Mouse (Mus musculus) hindbrain, embryonic 15.5 days (tissue): ENCODE results near the gene Ica1. TPM values are rescaled to one million over a fixed set of nuclear protein-coding genes. Genes with fewer than 3 reads are reported as not detected.

ENCODE experiments used
- ATAC-seq: fragments of 200-750 bp; cut with Nextera tagmentation; 2 replicates; pipeline ENCODE4 v1.8.0; 2017; ENCODE audit warnings: low read depth, moderate number of reproducible peaks, moderate TSS enrichment; ENCODE audit not compliant: low FRiP score
- H3K27ac ChIP-seq: fragments of 300-500 bp; sonication (generic); replicated peaks from 2 replicates; pipeline ENCODE4 v1.5.1; 2015; ENCODE audit warnings: mild to moderate bottlenecking, inconsistent platforms
- H3K27me3 ChIP-seq: fragments of 300-500 bp; sonication (generic); 2 replicates; pipeline ENCODE4 v1.6.1; 2015; ENCODE audit warnings: control low read depth, inconsistent platforms
- H3K36me3 ChIP-seq: fragments of 300-500 bp; sonication (generic); 2 replicates; pipeline ENCODE4 v1.6.1; 2015; ENCODE audit warnings: control low read depth, inconsistent platforms
- H3K4me1 ChIP-seq: fragments of 300-500 bp; sonication (generic); replicated peaks from 2 replicates; pipeline ENCODE4 v1.6.1; 2015; ENCODE audit warnings: control low read depth, inconsistent platforms
- H3K4me2 ChIP-seq: fragments of 300-500 bp; sonication (generic); 2 replicates; pipeline ENCODE4 v1.6.1; 2015; ENCODE audit warnings: moderate library complexity, mild to moderate bottlenecking, inconsistent platforms
- H3K4me3 ChIP-seq: fragments of 300-500 bp; sonication (generic); 2 replicates; pipeline ENCODE4 v1.5.1; 2015; ENCODE audit warnings: mild to moderate bottlenecking, inconsistent platforms
- H3K9ac ChIP-seq: fragments of 300-500 bp; sonication (generic); 2 replicates; pipeline ENCODE4 v1.6.1; 2015; ENCODE audit warnings: inconsistent platforms
- H3K9me3 ChIP-seq: fragments of 300-500 bp; sonication (generic); 2 replicates; pipeline ENCODE4 v1.6.1; 2016; ENCODE audit warnings: control low read depth, inconsistent platforms
- WGBS: fragments of 180-500 bp; shearing (Covaris S2); methylation state at CpG from one replicate; pipeline ENCODE4 v1.1.7; 2015; 5-methylcytosine and 5-hydroxymethylcytosine counted together
- polyA plus RNA-seq: library from polyadenylated mRNA; unstranded; fragments of >200 nt; fragmentation: Nextera tagmentation; extraction: Ambion mirVana; gene quantifications from 2 replicates; pipeline ENCODE4 v1.2.1, GENCODE M21; 2015

The Ica1 gene
- polyA plus RNA-seq, 1 experiment from 2014 or later = 71.3 TPM

- no peak for ATAC-seq
- 78% methylated on average over 5 of the region's 5 CpGs for WGBS
- no peak overlapping the region for H3K9ac ChIP-seq
- H3K9me3 ChIP-seq = no peaks in the 10 kb centered on the region
- no peak overlapping the region for H3K27ac ChIP-seq
- H3K4me2 ChIP-seq = no peak overlapping the region
- no peaks in the 10 kb centered on the region for H3K4me1 ChIP-seq
- peaks cover 12% of the 10 kb centered on the region for H3K36me3 ChIP-seq
- no peaks in the 10 kb centered on the region for H3K27me3 ChIP-seq
- no peak overlapping the region for H3K4me3 ChIP-seq
Observed at GRCm38 (mm10) chr6:8631986-8632632, 146.2 kb downstream of the Ica1 start.

DNA sequence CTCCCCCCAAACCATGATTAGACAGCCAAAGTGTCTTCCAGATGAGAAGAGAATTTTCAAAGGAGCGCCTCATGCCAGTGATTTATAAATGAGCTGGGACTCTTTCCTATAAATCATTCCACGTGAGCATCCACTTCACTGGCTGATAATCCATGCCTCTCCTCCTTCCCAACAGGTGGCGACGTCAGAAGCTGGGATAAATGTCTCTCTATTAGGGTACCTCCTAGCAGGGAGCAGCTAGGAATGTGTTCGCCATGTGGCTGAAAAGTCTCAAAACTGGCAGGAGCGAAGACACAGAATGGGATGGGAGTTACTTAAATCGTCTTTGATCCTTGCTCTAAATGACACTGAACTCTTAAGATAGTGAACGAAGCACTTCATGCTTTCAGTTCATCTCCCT lies 146.9 kb downstream of the Ica1 start:
- Histone ChIP-seq H3K9me3 (no peaks in the 10 kb centered on the region), H3K4me2 (no peak overlapping the region), H3K4me1 (no peaks in the 10 kb centered on the region), H3K4me3 (no peak overlapping the region), H3K9ac (no peak overlapping the region), H3K36me3 (peaks cover 5% of the 10 kb centered on the region; the same call in 1 of the 2 replicates), H3K27me3 (no peaks in the 10 kb centered on the region), H3K27ac (no peak overlapping the region)
- WGBS = 84% methylated on average over 8 of the region's 8 CpGs
- ATAC-seq = no peak

GRCm38 (mm10) chr6:8630531-8630930 lies 147.8 kb downstream of the Ica1 start:
- Histone ChIP-seq H3K27ac (no peak overlapping the region), H3K9me3 (no peaks in the 10 kb centered on the region), H3K4me1 (no peaks in the 10 kb centered on the region), H3K4me2 (no peak overlapping the region), H3K4me3 (no peak overlapping the region), H3K9ac (no peak overlapping the region), H3K27me3 (no peaks in the 10 kb centered on the region), H3K36me3 (0 out of 2 replicates have a peak, but pooled peaks cover 3% of the 10 kb centered on the region)
- WGBS = 91% methylated on average over 7 of the region's 7 CpGs
- ATAC-seq = no peak

DNA sequence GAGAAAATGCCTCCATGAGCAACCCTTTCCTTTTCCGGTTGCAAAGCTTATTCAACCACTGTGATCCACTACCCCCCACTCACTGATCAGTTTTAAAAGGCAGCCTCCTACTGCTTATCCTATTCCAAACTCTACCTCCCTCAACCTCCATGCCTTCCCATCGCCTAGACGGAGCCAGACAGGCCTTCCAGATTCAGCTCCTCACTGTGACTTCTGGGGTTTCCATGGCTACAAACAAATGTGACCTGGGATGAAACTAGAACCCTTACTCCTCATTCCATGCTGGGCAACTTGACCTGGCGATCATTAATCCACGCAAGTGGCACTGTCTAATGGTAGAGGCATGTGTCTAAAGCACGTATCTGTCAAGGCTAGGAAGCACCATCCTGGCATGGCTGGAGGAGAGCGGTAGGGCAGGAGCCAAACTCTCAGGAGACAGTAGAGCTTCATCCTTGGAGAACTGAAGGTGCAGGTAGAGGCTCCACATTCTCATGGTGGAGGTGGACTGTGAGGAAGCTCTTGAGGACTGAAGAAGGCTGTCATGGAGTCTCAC lies 149.5 kb downstream of the Ica1 start:
- Histone ChIP-seq H3K9ac (no peak overlapping the region), H3K36me3 (0 out of 2 replicates have a peak, but pooled peaks cover 3% of the 10 kb centered on the region), H3K9me3 (no peaks in the 10 kb centered on the region), H3K4me3 (no peak overlapping the region), H3K4me1 (no peaks in the 10 kb centered on the region), H3K4me2 (no peak overlapping the region), H3K27me3 (no peaks in the 10 kb centered on the region), H3K27ac (no peak overlapping the region)
- ATAC-seq = no peak
- 81% methylated on average over 7 of the region's 7 CpGs for WGBS

DNA sequence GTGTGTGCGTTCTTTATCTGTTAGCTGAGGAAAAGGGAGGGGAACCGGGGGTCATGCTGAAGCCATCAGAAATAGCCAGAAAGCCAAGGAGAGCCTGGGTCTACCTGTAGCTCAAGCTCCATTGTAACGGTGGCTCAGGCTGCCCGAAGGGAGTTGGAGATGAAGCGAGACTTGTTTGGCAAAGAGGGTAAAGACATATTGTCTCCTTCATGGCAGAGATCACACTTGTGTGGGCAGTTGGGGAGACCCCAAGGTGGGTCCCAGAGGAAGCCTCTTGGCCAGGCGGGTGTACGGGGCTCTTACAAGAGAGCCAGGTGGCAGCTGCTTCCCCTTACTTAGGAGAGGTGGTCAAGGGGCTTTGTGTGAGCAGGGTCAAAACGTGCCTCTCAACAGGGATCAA lies 150.1 kb downstream of the Ica1 start:
- no peak overlapping the region for H3K4me2 ChIP-seq
- H3K9me3 ChIP-seq = no peaks in the 10 kb centered on the region
- H3K4me3 ChIP-seq = no peak overlapping the region
- 0 out of 2 replicates have a peak, but pooled peaks cover 3% of the 10 kb centered on the region for H3K36me3 ChIP-seq
- 92% methylated on average over 8 of the region's 8 CpGs for WGBS
- ATAC-seq = no peak
- no peaks in the 10 kb centered on the region for H3K27me3 ChIP-seq
- no peak overlapping the region for H3K9ac ChIP-seq
- H3K27ac ChIP-seq = no peak overlapping the region
- no peaks in the 10 kb centered on the region for H3K4me1 ChIP-seq

DNA sequence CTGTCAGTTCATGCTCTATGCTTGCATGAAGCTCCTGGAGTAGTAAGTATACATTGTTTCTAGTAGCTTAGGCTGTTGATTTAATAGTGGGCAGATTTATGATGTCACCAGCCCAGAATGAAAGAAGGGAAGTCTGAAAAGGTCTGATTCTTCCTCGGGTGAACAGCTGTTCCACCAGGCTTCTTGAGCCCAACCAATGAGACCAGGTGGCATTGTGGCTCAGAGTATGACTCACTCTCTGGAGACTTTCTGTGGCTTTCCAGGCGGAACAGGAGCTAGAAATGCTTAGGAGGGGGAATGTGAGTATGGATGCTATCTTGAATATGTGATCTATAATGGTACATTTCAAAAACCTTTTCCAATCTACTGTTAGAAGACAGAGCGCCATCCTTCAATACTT lies 155.2 kb downstream of the Ica1 start:
- H3K27me3 ChIP-seq = no peaks in the 10 kb centered on the region
- H3K4me1 ChIP-seq = no peaks in the 10 kb centered on the region
- WGBS = 83% methylated on average over 3 of the region's 3 CpGs
- H3K27ac ChIP-seq = no peak overlapping the region
- H3K9me3 ChIP-seq = no peaks in the 10 kb centered on the region
- no peak for ATAC-seq
- H3K4me2 ChIP-seq = no peak overlapping the region
- no peak overlapping the region for H3K4me3 ChIP-seq
- no peak overlapping the region for H3K9ac ChIP-seq
- no peaks in the 10 kb centered on the region for H3K36me3 ChIP-seq

DNA sequence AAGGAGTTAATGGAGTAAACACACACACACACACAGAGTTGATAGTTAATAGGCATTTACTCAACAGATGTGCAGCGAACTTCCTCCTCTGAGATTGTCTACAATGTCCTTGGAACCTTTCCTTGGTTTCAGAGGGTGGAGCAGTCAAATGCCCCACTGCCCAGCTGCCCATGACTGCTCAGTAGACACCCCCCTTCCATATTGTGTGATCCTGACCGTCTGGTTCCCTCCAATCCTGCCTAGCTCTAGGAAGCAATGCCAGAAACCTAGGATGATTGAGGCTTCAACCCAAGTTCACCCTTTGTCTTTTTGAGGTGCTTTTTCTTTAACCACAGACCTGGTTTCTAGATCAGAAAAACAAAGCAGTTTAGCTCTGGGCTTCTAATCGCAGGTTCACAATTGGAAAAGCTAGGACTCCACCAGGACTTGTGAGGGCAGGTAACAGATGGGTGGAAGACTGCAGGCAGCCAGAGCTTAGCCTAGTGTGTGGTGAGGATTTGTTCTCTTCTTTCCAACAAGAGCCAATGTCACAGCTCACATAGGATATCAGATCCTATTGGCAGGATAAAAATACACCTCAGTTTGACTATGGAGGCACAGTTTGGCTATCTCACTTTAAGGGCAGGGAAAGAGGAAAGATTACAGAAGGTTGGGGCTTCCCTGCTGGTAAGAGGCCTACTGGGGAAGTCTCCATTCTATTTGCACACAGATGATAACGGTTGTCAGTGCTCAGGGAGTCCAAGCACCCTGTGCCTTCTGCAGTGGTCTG lies 158.5 kb downstream of the Ica1 start:
- 86% methylated on average over 4 of the region's 4 CpGs for WGBS
- no peak for ATAC-seq

DNA sequence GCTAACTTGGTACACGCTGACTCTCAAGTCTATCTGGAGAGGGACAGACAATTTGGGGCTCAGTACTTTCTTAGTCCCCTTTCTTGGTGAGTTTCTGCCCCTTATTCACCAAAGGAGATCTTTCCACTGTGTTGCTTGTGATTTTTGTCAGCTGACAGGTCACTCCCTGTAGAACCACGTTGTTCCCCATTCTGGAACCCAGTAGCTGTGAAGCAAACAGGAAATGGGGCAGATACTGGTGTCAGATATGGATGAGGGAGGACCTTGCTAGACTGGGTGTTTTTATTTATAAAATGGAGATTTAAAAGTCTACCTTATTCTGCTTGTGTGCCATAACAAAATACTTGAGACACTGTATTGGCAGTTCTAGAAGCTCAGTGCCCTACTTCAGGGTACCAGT lies 160.9 kb downstream of the Ica1 start:
- 87% methylated on average over 2 of the region's 2 CpGs for WGBS
- Histone ChIP-seq H3K9ac (no peak overlapping the region), H3K4me1 (no peaks in the 10 kb centered on the region), H3K27ac (no peak overlapping the region), H3K9me3 (no peaks in the 10 kb centered on the region), H3K4me2 (no peak overlapping the region), H3K36me3 (no peaks in the 10 kb centered on the region), H3K4me3 (no peak overlapping the region), H3K27me3 (no peaks in the 10 kb centered on the region)
- no peak for ATAC-seq

More for the DNA sequence above, 158.5 kb downstream of the Ica1 start:
- no peak overlapping the region for H3K4me3 ChIP-seq
- H3K27me3 ChIP-seq = no peaks in the 10 kb centered on the region
- no peaks in the 10 kb centered on the region for H3K4me1 ChIP-seq
- H3K9ac ChIP-seq = no peak overlapping the region
- H3K4me2 ChIP-seq = no peak overlapping the region
- H3K27ac ChIP-seq = no peak overlapping the region
- no peaks in the 10 kb centered on the region for H3K9me3 ChIP-seq
- H3K36me3 ChIP-seq = no peaks in the 10 kb centered on the region

DNA sequence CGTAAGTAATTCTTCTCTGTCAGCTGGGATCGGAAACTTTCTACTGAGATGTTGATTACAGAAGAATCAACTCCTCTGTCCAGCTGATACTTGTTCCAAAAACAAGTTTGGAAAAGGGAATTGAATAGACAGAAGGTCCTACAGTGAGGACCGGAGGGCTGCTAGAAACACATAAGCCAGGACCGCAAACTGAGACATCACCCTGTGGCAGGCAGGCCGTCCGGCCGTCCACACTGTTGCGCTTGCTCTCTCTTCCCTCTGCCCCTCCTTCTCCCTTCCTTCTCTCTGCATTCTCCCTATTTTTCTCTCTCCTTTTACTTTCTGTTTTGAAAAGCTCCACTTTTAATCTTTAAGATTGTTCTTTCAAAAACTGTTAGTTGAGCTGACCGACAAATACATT lies 186.6 kb downstream of the Ica1 start:
- 88% methylated on average over 9 of the region's 9 CpGs for WGBS
- ATAC-seq = no peak

GRCm38 (mm10) chr6:8583892-8584291 lies 194.4 kb downstream of the Ica1 start:
- 96% methylated on average over 3 of the region's 3 CpGs for WGBS

More for the DNA sequence above, 186.6 kb downstream of the Ica1 start:
- no peaks in the 10 kb centered on the region for H3K27me3 ChIP-seq
- no peak overlapping the region for H3K4me2 ChIP-seq
- no peak overlapping the region for H3K27ac ChIP-seq
- no peaks in the 10 kb centered on the region for H3K9me3 ChIP-seq
- no peak overlapping the region for H3K9ac ChIP-seq
- H3K4me3 ChIP-seq = no peak overlapping the region
- no peaks in the 10 kb centered on the region for H3K4me1 ChIP-seq
- no peaks in the 10 kb centered on the region for H3K36me3 ChIP-seq

DNA sequence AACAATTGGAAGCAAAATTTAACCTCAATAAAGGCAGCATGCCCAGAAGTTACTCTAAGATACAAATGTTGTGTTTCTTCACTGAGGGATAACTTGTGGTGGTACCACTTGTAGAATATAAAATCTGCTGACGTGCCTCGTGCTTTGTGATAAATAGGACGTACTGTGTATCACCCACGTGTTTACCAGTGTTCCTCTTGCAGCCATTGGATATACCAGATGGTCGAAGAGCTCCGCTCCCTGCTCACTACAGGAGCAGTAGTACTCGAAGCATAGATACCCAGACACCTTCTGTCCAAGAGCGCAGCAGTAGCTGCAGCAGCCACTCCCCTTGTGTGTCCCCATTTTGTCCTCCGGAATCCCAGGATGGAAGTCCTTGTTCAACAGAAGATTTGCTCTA lies 195.9 kb downstream of the Ica1 start:
- Histone ChIP-seq H3K36me3 (peaks cover 5% of the 10 kb centered on the region; the same call in 1 of the 2 replicates), H3K27me3 (no peaks in the 10 kb centered on the region), H3K4me1 (no peaks in the 10 kb centered on the region), H3K9me3 (no peaks in the 10 kb centered on the region), H3K4me3 (no peak overlapping the region), H3K27ac (no peak overlapping the region), H3K4me2 (no peak overlapping the region), H3K9ac (no peak overlapping the region)
- WGBS = 94% methylated on average over 9 of the region's 9 CpGs
- ATAC-seq = no peak

More at GRCm38 (mm10) chr6:8583892-8584291, 194.4 kb downstream of the Ica1 start:
- no peak for ATAC-seq
- Histone ChIP-seq H3K4me3 (no peak overlapping the region), H3K27me3 (no peaks in the 10 kb centered on the region), H3K9ac (no peak overlapping the region), H3K4me2 (no peak overlapping the region), H3K27ac (no peak overlapping the region), H3K36me3 (peaks cover 5% of the 10 kb centered on the region; the same call in 1 of the 2 replicates), H3K4me1 (no peaks in the 10 kb centered on the region), H3K9me3 (no peaks in the 10 kb centered on the region)
